Mouse (Mus musculus) kidney, adult 18-20 months (tissue): Measurements from ENCODE around the gene Slc44a5.
"Not testable (repeated sequence)": the region's sequence is repeated elsewhere in the genome, so short reads cannot be mapped to it uniquely, and the experiment has no call there.

Experiments used
- DNase-seq: peaks from one replicate; pipeline ENCODE4 v3.0.0; 2021

Slc44a5 gene

GRCm38 (mm10) chr3:154226100-154226752, 253.0 kb downstream of the Slc44a5 start:
- peak; percentile 54 for DNase-seq

- no peak for DNase-seq
Observed at GRCm38 (mm10) chr3:154244932-154245331, 271.7 kb downstream of the Slc44a5 start.

- no peak for DNase-seq
Observed at GRCm38 (mm10) chr3:154251486-154251885, 278.2 kb downstream of the Slc44a5 start.

- no peak for DNase-seq
Observed at GRCm38 (mm10) chr3:154252219-154252618, 279.0 kb downstream of the Slc44a5 start.

- not testable (repeated sequence) for DNase-seq
Observed at GRCm38 (mm10) chr3:154254187-154254586, 281.0 kb downstream of the Slc44a5 start.

- no peak for DNase-seq
Observed at GRCm38 (mm10) chr3:154257312-154257711, 284.1 kb downstream of the Slc44a5 start.

GRCm38 (mm10) chr3:154268313-154268712, 295.1 kb downstream of the Slc44a5 start:
- DNase-seq: no peak

GRCm38 (mm10) chr3:154269757-154270366, 296.6 kb downstream of the Slc44a5 start:
- DNase-seq: peak; percentile 80

- no peak for DNase-seq
Observed at GRCm38 (mm10) chr3:154274681-154275080, 301.4 kb downstream of the Slc44a5 start.

GRCm38 (mm10) chr3:154284260-154284659, 311.0 kb downstream of the Slc44a5 start:
- no peak for DNase-seq

GRCm38 (mm10) chr3:154285351-154285750, 312.1 kb downstream of the Slc44a5 start:
- DNase-seq: no peak

- DNase-seq: no peak
Observed at GRCm38 (mm10) chr3:154287217-154287616, 314.0 kb downstream of the Slc44a5 start.

- no peak for DNase-seq
Observed at GRCm38 (mm10) chr3:154288429-154289069, 315.3 kb downstream of the Slc44a5 start.

- no peak for DNase-seq
Observed at GRCm38 (mm10) chr3:154290351-154290750, 317.1 kb downstream of the Slc44a5 start.

GRCm38 (mm10) chr3:154292126-154292525, 318.9 kb downstream of the Slc44a5 start:
- no peak for DNase-seq

GRCm38 (mm10) chr3:154293839-154294490, 320.7 kb downstream of the Slc44a5 start:
- DNase-seq: no peak

- no peak for DNase-seq
Observed at GRCm38 (mm10) chr3:154294924-154295834, 321.9 kb downstream of the Slc44a5 start.

- no peak for DNase-seq
Observed at GRCm38 (mm10) chr3:154297499-154297898, 324.3 kb downstream of the Slc44a5 start.

GRCm38 (mm10) chr3:154298490-154298889, 325.3 kb downstream of the Slc44a5 start:
- DNase-seq: no peak

- DNase-seq: no peak
Observed at GRCm38 (mm10) chr3:154300006-154300405, 326.8 kb downstream of the Slc44a5 start.

- DNase-seq: no peak
Observed at GRCm38 (mm10) chr3:154301102-154301501, 327.9 kb downstream of the Slc44a5 start.

GRCm38 (mm10) chr3:154305163-154305884, 332.1 kb downstream of the Slc44a5 start:
- no peak for DNase-seq
